Mouse (Mus musculus) cerebellum, adult 8-10 months (tissue): ENCODE data around the gene Gja5.
A peak's percentile ranks its signal among the peaks of the same experiment; 100 is the strongest.

Source experiments
- DNase-seq: peaks from one replicate; pipeline ENCODE4 v3.0.0; 2022

Gja5 gene

GRCm38 (mm10) chr3:96937606-96938005 is 33.1 kb downstream of the Gja5 start:
- DNase-seq = no peak

DNA sequence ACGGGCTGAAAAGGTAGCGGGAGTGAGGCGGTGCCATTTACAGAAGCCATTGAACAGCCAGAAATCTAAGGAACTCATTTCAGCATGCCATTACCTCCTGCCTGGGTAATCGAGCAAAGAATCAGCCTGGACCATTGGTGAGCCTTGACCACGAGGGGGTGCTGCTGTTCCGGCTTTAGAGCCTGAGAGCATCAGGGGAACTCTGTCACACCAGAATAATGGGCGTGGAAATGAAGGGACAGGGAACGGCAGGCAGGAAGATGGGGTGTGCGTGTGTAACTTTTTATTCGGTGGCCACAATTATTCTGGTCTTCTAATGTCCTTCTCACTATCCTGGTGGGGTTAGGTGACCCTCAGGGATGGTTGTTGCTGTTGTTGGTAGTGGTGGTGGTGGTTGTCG is 34.2 kb downstream of the Gja5 start:
- DNase-seq = peak; percentile 91

DNA sequence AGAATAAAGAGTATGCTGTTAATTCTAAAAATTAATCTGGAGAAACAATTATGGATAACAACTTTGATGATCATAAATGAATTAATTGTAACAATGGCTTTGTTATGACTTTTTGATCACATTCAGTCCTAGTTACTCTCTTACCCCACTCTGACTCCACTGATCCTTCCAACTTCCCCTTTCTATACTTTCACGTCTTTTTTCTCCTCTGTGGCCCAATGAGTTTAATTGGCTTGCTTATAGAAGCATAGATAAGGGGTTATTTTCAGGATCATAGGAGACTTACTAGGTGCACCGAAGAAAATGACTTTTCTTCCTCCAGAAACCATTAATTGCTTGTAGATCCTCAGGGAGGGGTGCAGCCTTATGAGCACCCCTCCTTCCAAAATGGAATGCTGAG is 38.2 kb downstream of the Gja5 start:
- no peak for DNase-seq

DNA sequence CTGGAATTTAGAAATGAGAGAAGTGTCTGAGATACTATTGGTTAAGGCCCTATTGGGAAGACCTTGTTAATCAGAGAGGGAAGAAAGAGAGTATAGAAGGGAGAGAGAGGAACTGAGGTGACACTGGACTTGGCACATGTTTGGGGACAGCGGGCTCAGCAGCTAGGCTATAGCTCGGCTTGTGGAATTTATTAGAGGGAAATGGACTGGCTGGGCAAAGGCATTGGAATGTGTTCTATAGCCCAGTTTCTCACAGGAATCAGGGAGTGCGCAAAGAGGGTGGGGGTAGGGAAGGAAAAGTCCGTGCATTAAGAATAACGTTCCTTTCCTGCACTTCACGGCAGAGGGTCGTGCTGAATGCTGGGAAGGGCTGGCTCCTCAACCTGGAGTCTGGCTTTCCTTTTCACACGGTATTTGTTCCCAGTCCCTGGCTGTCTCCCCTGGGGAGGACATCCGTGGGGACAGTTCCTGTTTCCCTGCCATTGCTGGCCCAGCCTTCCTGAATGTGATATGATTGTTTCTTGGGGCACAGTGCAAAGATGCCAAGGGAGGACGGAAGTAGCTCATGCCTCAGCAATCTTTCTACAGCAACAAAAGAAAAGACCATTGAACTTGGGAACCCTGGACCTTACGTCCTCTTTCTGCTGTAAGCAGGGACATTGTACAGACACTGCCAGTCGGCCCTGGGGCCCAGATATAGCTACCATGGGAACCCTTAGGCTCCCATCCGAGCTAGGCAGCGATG is 49.2 kb downstream of the Gja5 start:
- no peak for DNase-seq

DNA sequence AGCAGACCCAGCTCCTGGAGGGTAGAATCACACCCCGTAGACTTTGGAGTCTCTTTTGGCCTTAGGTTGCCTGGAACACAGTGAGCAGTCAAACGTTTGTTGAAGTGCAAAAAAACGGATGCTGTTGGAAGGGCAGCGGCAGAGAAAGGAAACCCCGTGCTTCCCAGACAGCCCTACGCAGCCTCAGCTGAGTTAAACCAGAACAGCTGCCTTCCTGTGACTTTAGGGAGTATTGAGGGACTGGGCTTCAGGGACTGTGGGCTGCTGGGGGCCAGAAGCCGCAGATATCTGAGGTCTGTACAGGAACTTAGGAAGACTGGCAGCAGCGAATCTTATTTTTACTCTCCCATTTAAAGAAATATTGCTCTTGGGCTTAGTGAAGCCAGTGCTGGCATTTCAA is 56.1 kb downstream of the Gja5 start:
- no peak for DNase-seq

DNA sequence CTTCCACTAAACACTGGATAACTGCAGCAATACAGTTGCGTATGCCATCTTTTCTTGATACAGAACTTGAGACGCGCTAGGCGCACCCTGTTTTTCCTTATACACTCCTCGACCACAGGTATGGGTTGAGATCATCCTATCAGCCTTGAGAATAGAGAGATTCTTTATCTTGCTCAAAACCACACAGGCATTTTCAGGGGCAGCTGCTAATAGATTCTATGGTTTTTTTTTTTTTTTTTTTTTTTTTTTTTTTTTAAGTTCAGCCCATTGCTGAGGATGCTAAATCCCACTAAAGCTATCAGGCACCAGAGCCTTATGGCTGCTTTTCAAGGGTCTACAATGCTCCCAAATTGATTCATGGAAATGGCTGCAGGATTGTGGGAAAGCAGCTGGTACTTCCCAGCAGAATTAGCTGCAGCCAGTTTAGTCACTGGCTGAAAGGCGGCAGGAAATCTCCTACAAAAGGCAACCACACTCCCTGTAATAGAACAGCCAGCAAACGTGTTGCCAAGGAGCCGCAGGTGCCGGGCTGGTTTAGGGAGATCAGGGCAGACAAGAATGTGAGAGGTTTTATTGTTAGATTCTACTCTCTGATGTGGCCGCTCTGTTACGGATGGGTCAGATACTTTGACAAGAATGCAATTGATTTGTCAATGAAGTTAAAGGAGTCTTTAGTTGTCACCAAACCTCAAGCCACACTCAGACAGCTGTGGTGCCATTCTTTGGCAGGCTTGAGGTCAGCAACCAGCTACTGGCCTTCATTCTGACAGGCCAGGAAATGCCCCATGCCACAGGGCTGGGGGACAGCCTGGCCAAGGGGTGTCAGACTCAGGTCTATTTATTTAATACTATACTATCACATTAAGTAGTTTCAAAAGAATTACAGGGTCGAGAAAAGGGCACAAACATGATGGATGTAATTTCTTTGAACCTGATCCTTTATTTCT is 58.9 kb downstream of the Gja5 start:
- peak; percentile 18 for DNase-seq

- no peak for DNase-seq
These were observed 66.5 kb downstream of the Gja5 start for GRCm38 (mm10) chr3:96970986-96971385.

- DNase-seq = no peak
These were observed 70.0 kb downstream of the Gja5 start for GRCm38 (mm10) chr3:96974467-96974866.

DNA sequence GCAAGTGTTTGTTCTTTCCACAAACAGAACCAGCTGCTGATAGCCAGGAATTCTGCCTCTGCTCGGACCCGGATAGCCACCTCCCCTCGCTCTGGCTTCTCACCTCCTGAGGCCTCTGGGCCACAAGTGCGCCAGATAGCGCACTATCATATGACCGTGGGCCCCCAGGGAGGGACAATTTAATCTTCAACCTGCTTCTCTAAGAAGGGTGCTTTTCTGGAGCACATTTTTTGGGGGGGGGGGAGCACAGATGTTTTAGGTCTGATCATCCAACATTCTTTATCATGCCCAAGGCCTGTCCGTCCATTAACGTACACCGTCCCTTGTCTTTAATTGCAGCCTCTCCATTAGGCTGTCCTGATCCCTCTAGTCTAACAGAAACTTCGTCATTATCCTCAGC is 71.1 kb downstream of the Gja5 start:
- DNase-seq = no peak

DNA sequence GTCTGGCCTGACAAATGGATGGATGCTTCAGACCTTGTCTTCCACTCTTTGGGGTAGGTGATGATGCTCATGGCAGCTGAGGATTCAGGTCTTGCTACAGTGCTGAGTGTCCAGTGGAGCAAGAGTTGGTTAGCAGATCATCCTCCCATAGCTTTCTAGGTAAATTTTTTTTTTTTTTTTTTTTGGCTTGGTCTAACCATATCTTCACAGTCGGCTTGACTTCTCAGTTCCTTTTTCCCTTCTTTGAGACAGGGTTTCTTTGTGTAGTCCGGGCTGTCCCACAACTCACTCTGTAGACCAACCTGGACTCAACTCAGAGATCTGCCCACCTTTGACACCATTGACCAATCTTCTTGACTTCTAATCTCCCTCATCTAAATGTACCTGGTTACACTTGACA is 73.0 kb downstream of the Gja5 start:
- DNase-seq = no peak

DNA sequence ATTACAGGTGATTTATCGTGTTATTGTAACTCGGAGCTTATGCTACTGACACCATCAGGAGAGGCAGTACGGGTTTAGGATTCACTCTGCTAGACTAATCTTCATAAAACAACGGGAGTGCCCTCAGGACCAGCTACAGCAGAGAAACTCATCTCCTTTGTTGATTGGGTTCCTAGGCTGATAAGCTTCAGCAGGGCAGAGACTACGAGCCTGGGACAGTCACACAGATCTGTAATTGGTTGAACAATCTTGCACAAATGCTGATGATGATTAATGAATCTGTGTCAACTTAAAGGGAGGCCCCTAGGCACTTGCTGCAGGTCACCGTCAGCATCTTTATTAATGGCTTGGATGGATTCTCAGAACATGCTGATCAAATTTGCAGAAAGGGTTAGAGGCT is 74.0 kb downstream of the Gja5 start:
- DNase-seq = no peak

DNA sequence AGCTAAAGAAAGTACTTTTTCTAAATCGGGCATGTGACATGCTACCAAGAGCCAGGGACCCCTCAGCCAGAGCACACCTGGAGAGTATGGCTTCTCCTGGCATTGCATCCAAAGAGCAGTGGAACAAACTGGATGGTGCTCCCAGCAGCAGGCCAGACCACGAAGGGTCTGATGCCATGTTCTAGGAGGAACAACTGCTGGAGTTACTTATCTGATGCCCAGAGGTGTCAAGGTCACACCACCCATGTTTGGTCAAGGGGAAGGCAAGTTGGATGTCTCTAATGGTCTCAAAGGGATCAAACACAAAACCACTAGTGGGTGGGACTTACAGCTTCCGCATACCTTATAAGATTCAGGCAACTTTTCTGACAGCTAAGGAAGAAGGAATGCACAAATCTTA is 74.5 kb downstream of the Gja5 start:
- no peak for DNase-seq

- peak; percentile 18 for DNase-seq
These were observed 77.3 kb downstream of the Gja5 start for GRCm38 (mm10) chr3:96981833-96982232.

DNA sequence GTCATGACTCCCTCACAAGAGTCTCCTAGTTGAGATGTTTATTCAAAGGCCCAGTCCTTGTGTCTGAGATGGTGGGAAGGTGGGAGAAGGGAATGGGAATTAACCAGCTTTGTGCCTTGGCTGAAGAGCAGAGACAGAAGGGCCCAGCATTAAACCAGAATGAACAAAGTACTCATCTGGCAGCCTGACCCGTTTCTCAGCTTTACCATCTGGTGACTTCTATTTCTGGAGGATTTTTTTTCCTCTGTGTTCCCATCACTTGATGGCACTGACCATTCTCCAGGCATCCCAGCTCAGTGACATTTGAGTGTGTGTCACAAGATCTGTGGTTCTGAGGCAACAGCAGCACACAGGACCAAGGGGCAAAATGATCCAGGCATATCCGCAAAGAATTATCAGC is 78.2 kb downstream of the Gja5 start:
- peak; percentile 70 for DNase-seq

DNA sequence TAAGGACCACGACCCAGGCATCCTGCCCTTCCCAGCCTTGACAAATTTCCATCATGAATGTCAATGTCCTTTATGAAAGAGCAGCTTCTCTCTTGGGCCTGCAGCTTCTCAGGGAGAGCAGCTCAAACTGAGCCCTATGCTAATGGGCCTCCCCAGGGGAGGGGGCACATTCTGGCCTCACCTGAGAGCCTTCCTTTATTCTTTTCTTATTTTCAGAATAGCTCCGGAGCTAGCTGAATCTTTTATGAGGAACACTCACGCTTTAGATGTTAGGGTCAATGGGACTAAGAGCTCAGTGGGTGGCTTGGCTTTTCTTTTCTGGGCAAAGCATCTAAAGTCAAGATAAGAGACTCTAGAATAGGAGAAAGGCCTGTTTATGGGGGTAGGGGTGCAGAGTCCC is 88.0 kb downstream of the Gja5 start:
- DNase-seq = no peak

DNA sequence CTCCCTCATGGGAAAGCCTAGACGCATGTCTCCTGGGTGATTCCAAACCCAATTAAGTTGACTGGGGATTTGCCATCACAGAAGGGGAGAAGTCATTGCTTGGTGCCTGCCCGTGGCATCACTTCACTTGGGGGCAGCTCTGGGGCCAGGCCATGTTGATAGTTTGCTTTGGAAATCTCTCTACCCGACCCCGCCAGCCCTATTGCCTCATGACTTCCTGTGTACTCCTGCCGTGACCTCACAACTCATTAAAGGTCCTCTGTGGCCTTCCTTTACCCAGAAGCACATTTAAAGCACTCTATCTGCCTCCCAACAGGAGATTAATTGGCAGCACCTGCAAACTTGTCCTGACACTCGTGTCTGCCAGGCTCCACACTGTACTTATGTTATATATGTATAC is 93.3 kb downstream of the Gja5 start:
- no peak for DNase-seq

DNA sequence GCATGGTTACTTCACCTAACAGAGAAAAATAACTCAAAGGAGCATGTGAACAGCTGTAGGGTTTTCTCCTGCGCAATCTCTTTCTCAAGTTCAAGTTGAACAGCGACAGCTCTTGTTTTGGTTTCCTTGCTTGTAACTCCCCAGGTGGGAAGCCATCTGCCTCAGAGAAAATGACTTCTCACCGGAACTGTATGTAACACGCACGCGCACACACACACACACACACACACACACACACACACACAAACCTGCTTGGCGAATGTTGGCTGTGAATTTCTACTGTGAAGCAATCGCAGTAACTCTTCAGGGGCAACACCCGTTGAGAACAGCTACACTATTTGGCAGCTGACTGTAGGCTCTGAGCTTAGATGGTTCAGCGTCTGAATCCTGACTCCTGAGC is 98.6 kb downstream of the Gja5 start:
- DNase-seq = peak; percentile 41

DNA sequence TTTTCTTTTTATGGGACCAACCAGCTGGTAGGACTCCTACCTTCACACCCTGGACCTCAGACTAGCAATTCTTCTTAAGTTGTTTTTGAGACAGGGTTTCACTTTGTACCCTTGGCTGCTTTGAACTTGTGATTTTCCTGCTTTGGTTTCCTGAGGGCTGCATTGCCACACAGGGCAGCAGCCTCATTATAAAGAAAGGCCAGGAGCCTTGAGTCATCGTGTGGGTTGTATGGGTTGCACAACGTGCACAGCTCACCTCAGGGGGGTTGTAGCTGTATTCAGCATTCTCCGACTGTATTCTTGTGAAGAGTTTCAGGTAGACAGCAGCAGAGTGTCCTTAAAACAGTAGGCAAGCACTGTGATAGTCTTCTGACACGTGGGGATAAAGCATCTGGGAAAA is 100.0 kb downstream of the Gja5 start:
- no peak for DNase-seq

DNA sequence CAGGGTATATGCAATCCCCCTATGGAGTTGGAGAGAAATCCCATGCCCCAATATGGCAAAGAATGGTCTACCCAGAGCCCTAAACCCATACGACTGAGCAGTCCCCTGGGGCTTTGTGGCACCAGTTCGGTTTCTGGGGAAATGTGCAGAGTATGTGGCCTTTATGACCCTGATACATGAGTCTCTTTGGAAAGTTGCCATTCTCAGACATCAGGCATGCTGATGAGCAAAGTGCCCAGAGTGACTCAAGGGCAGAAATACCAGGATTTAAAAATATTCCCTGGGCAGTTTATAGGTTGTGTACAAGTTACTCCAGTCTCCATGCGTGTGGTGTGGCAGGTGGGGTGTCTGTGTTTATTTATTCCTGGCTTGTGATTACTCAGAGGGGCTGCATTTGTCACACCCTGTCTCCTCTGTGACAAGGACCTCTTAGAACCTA is 102.5 kb downstream of the Gja5 start:
- DNase-seq = no peak

DNA sequence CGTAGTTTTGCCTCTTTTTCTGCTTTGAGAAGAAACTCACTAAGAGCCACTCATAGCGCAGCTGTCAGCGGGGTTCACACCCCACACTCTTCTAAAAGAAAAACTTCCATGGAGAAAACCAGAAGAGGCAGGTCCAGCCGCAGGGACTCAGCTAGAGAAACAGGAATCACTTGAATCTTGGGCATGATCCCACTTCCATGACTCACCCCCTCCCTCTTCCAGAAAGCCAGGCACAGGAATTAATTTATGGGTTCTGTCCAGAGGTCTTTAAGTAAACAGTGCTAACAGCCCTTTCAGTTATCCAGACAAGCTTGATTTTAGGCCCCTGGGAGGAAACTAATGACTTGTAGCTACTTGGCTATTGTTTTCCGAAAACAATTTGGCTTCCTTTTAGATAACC is 120.7 kb downstream of the Gja5 start:
- DNase-seq = no peak

- DNase-seq = no peak
These were observed 127.6 kb downstream of the Gja5 start for GRCm38 (mm10) chr3:97032053-97032496.

DNA sequence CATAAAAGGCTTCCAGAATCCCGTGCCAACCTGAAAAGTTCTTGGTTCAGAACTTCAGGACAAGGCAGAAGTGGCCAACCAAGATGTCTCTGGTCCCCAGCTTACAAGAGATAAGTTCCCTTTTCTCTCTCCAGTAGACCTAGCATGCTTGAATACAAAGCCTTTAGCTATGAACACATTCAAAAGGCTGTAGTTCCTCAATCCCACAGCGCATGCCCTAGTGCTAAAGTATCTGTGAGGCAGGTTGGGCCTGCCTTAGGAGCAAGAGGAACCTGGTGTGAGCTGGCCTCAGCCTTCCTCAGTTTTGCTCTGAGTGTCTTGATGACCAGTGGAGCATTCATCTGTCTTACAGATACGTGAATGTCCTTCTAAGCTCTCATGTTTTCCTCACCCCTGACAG is 131.1 kb downstream of the Gja5 start:
- DNase-seq = no peak

GRCm38 (mm10) chr3:97037119-97037518 is 132.6 kb downstream of the Gja5 start:
- DNase-seq = no peak

DNA sequence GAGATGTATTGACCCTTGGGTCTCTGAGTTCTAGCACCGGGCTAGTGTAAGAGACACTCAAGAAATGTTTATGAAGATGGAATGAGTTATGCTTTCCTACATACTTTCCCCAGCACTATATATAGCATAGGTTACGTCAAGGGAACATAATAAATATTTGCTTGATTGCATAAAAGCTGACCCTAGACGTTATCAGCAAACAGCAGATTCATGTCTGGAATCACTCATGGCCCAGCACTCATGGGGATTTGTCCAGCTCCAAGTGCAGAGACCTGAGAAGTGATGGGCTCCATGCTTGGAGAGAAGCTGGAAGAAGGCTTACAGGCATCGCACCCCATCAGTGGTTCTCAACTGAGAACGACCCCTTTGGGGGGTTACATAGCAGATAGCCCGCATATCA is 135.2 kb downstream of the Gja5 start:
- no peak for DNase-seq
